Mouse (Mus musculus) heart, adult 2 months (tissue): Measurements from ENCODE around the gene Arhgef1. TPM values are rescaled to one million over a fixed set of nuclear protein-coding genes. Genes with fewer than 3 reads are reported as not detected.
A peak's percentile ranks its signal among the peaks of the same experiment; 100 is the strongest.

Experiments used
- DNase-seq, 2 experiments: peaks; one replicate each; pipeline ENCODE4 v3.0.0; 2021
- H3K27ac ChIP-seq: fragments of 200-600 bp; 2 replicates; pipeline ENCODE4 v1.8.1; 2022
- H3K27me3 ChIP-seq: fragments of 200-500 bp; 2 replicates; pipeline ENCODE4 v1.6.1; 2012; ENCODE audit warnings: mild to moderate bottlenecking, low read length, inconsistent platforms, mixed read lengths; ENCODE audit not compliant: control insufficient read depth, insufficient read depth
- H3K36me3 ChIP-seq: fragments of 200-500 bp; 2 replicates; pipeline ENCODE4 v1.6.1; 2012; ENCODE audit warnings: low read length, inconsistent platforms; ENCODE audit not compliant: control insufficient read depth, insufficient read depth
- H3K4me1 ChIP-seq: fragments of 200-500 bp; 2 replicates; pipeline ENCODE4 v1.6.1; 2011; ENCODE audit warnings: low read length; ENCODE audit not compliant: control insufficient read depth, insufficient read depth
- H3K4me3 ChIP-seq: fragments of 200-600 bp; 2 replicates; pipeline ENCODE4 v1.8.1; 2022
- H3K79me2 ChIP-seq: fragments of 200-500 bp; replicated peaks from 2 replicates; pipeline ENCODE4 v1.6.1; 2012; ENCODE audit warnings: mild to moderate bottlenecking, inconsistent platforms, low read length, moderate library complexity, mixed read lengths; ENCODE audit not compliant: control insufficient read depth, insufficient read depth
- H3K9ac ChIP-seq: fragments of 200-500 bp; 2 replicates; pipeline ENCODE4 v1.6.1; 2012; ENCODE audit warnings: low read depth, mild to moderate bottlenecking, control low read depth, inconsistent platforms, low read length, mixed read lengths
- CTCF ChIP-seq: fragments of 200-600 bp; IDR thresholded peaks from 2 replicates; pipeline ENCODE4 v1.8.1; 2022; ENCODE audit warnings: antibody characterized with exemption, mild to moderate bottlenecking, moderate library complexity
- EP300 ChIP-seq: fragments of 200-500 bp; IDR thresholded peaks from 2 replicates; pipeline ENCODE4 v1.6.1; 2011; ENCODE audit warnings: low read depth, low read length, control low read depth; ENCODE audit not compliant: insufficient read depth
- POLR2A ChIP-seq: fragments of 200-500 bp; IDR thresholded peaks from 2 replicates; pipeline ENCODE4 v1.6.1; 2011; ENCODE audit warnings: mild to moderate bottlenecking, low read depth, low read length, control low read depth; ENCODE audit not compliant: insufficient read depth
- WGBS: fragments of 180-500 bp; shearing (Covaris S2); methylation state at CpG from one replicate; pipeline ENCODE4 v1.1.7; 2018; 5-methylcytosine and 5-hydroxymethylcytosine counted together
- intact Hi-C: fragments of 180-260 bp; cut with DNase I; formaldehyde crosslinking; loops from one replicate; pipeline ENCODE4 v1.15.1; 2025
- long read RNA-seq: library from polyadenylated mRNA; stranded (forward); transcript quantifications from one replicate; pipeline ENCODE4 v2.0.0, GENCODE M21; 2021
- polyA plus RNA-seq: library from polyadenylated mRNA; depleted of rRNA; stranded (reverse); fragments of >200 nt; gene quantifications from 2 replicates; pipeline ENCODE4 v1.2.3, GENCODE M21; 2012; rRNA removed
- total RNA-seq, 2 experiments: library from RNA; stranded (reverse); gene quantifications; 2 replicates each; pipeline ENCODE4 v1.2.3; 2021

Arhgef1 gene
- total RNA-seq (10 to 100 TPM; 43.0 to 43.2 TPM), polyA plus RNA-seq (92.8 and 105 TPM in 2 replicates)
- long read RNA-seq, transcript Arhgef1-201 (29 exons, 3,212 nt) = major isoform, 13 of 60 reads
- long read RNA-seq, partial matches to known transcripts = 9 of 60 reads
- long read RNA-seq, other reads (novel, unspliced or antisense) = 33 of 60 reads

GRCm38 (mm10) chr7:24902630-24903443, at the start of gene Arhgef1:
Gene Arhgef1 (plus strand): TSS chr7:24902912.
- Histone ChIP-seq H3K4me1 (peaks cover 8% of the 10 kb centered on the region), H3K36me3 (peaks cover 2% of the 10 kb centered on the region; the same call in 1 of the 2 replicates), H3K27me3 (no peaks in the 10 kb centered on the region), H3K9ac (peak within 1 kb of the TSS; percentile 94), H3K79me2 (peaks cover 2% of the 10 kb centered on the region; the same call in 1 of the 2 replicates), H3K27ac (peak within 1 kb of the TSS; percentile 95), H3K4me3 (peak within 1 kb of the TSS; percentile 82)
- TF ChIP-seq POLR2A (peak; percentile 22), EP300 (no peak), CTCF (no peak)
- intact Hi-C loops = no loop called here
- peak; percentile 84 to 88 for DNase-seq
- 2% methylated on average over 63 of the region's 68 CpGs for WGBS

- Histone ChIP-seq H3K4me1 (no peaks in the 10 kb centered on the region), H3K27me3 (no peaks in the 10 kb centered on the region), H3K27ac (no peak overlapping the region), H3K4me3 (no peak overlapping the region), H3K36me3 (no peaks in the 10 kb centered on the region), H3K9ac (no peak overlapping the region), H3K79me2 (no peaks in the 10 kb centered on the region)
- no peak for TF ChIP-seq CTCF
- TF ChIP-seq EP300 = no peak
- TF ChIP-seq POLR2A = no peak
- DNase-seq = no peak
- intact Hi-C loops = no loop called here
These were observed 49.5 kb upstream of the Arhgef1 start for GRCm38 (mm10) chr7:24853233-24853563.

- DNase-seq = no peak
- Histone ChIP-seq H3K4me3 (no peak overlapping the region), H3K4me1 (no peaks in the 10 kb centered on the region), H3K27me3 (no peaks in the 10 kb centered on the region), H3K9ac (no peak overlapping the region), H3K27ac (no peak overlapping the region), H3K36me3 (no peaks in the 10 kb centered on the region), H3K79me2 (no peaks in the 10 kb centered on the region)
- intact Hi-C loops = no loop called here
- WGBS = 26% methylated on average over 7 of the region's 7 CpGs
- no peak for TF ChIP-seq POLR2A
- TF ChIP-seq EP300 = no peak
- no peak for TF ChIP-seq CTCF
These were observed 49.0 kb upstream of the Arhgef1 start for GRCm38 (mm10) chr7:24853695-24854094.

GRCm38 (mm10) chr7:24856460-24857120, 46.1 kb upstream of the Arhgef1 start:
- Histone ChIP-seq H3K27ac (no peak overlapping the region), H3K4me1 (no peaks in the 10 kb centered on the region), H3K9ac (no peak overlapping the region), H3K4me3 (no peak overlapping the region), H3K36me3 (no peaks in the 10 kb centered on the region), H3K27me3 (no peaks in the 10 kb centered on the region), H3K79me2 (no peaks in the 10 kb centered on the region)
- DNase-seq = no peak
- TF ChIP-seq CTCF (no peak), EP300 (no peak), POLR2A (no peak)
- 37% methylated on average over 6 of the region's 6 CpGs for WGBS
- intact Hi-C loops = no loop called here

- Histone ChIP-seq H3K4me3 (no peak overlapping the region), H3K27me3 (no peaks in the 10 kb centered on the region), H3K79me2 (no peaks in the 10 kb centered on the region), H3K4me1 (no peaks in the 10 kb centered on the region), H3K36me3 (no peaks in the 10 kb centered on the region), H3K9ac (no peak overlapping the region), H3K27ac (no peak overlapping the region)
- WGBS = 63% methylated on average over 5 of the region's 5 CpGs
- intact Hi-C loops = no loop called here
- no peak for DNase-seq
- TF ChIP-seq CTCF (no peak), EP300 (no peak), POLR2A (no peak)
These were observed 43.5 kb upstream of the Arhgef1 start for GRCm38 (mm10) chr7:24859234-24859633.

GRCm38 (mm10) chr7:24861913-24862312, 40.8 kb upstream of the Arhgef1 start, which contains the start of gene Gm9844:
Gene Gm9844 (plus strand): TSS chr7:24862213.
- intact Hi-C loops = no loop called here
- Histone ChIP-seq H3K27me3 (no peaks in the 10 kb centered on the region), H3K79me2 (no peaks in the 10 kb centered on the region), H3K4me3 (no peak within 1 kb of the TSS), H3K36me3 (no peaks in the 10 kb centered on the region), H3K4me1 (no peaks in the 10 kb centered on the region), H3K27ac (no peak within 1 kb of the TSS), H3K9ac (no peak within 1 kb of the TSS)
- TF ChIP-seq EP300 (no peak), CTCF (no peak), POLR2A (no peak)
- 73% methylated on average over 7 of the region's 7 CpGs for WGBS
- no peak for DNase-seq
